Mouse (Mus musculus) kidney, adult 11 months (tissue): ENCODE measurements at regions not wholly inside any gene's neighbourhood (a gene's known extent, or its start where the extent isn't known, plus 50 kb on each side); places are given as distances from the start of the nearest gene placed in this dataset.

Experiments
- DNase-seq: peaks from one replicate; pipeline ENCODE4 v3.0.0; 2022

DNA sequence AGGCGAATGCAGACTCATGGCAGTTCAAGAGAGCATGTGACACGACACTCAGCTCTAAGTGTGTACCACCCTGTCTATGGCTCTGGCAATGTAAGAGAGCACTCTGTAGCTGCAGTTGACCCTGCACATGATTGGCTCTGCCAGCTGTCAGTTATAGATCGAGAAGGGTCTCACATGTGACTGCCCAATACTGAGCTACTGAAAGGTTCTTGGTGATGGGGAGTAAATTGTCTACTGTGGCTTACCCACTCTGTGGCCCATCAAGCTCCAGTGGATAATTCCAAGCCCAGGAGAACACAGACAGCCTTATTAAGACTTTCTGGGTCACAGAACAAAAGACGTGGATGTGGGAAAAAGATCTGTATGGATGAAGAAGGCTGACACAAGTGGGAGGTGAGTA is 920.3 kb downstream of the A830018L16Rik start:
- no peak for DNase-seq

DNA sequence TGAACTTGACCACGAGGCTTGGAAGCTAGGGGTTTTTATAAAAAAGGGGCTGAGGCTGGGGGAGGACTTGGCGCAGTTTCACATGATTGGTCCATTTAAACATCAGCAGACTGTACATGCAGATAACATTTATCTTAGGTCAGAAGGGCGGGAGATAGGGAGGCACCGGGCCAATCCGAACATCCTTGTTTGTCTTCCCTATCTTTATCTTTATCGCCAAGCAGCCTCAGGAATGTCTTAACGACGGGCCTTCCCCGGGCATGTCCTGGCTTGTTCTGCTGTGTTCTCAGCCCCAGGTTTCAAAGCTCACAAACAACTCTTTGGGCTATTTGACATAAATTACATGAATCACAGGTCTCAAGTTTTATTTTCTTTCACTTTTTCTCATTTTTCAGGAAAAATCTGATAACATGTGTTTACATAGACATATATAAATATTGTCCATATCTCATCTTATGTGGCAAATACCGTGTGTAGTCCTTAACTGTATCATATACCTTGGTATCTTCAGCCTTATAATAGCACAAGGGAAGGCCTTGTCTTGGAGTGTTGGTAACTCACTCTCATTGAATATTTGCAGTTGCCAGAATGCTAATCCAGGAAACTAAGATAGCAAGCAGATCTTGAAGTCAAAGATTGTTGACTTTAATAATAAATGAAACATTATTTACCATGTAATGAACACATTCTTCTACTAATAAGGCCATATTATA is 931.0 kb downstream of the A830018L16Rik start:
- DNase-seq = no peak

DNA sequence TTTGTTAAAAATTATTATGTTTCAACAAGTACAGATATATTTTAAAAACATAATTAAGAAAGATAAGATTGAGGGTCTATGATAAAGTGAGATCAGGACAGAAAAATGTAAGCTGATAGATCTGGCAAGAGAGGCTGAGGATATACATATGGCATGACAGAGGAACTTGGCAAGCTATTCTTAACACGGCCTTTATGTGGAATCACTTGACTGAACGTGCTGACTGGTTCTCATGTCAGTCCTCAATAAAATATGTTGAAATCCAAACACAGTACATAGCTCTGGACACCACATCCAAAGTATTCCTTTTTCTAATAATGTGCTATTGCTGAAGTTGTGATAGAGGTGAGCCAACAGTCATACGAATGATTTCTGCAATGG is 931.5 kb downstream of the A830018L16Rik start:
- DNase-seq = no peak

DNA sequence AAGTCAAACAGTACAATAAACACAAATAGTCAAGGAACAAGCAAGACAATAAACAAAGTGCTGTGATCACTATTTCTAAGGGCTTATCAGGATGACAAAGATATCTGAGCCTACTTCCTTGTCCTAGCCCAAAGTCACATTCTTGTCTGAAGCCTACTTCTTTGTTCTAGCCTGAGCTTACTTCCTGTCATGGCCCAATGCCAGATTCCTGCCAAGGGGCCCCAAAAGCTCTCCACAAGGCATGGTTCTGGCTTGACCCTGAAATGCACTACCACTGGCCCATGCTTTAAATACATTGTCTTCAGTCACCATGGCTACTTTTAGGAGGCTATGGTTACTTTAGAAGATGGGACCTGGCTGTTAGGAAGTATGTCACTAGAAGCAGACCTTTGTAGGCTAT is 940.6 kb downstream of the A830018L16Rik start:
- no peak for DNase-seq

DNA sequence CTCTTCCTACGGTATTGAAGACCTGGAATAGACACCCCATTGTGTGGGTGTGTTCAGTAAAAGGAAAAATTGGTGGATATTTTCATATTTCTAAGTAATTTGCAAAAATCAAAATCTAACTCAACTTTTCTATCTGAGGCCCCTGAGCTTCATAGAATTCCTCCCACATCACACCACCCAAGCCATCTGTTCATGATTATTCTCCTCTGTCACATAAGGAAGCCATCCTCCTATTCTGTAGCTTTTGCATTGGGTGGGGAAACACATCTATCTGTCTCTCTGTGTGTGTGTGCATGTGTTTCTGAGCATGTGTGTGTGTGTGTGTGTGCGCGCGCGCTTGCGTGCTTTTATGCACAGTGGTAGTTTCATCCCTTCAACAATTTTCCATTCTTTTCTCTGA is 954.0 kb downstream of the A830018L16Rik start:
- DNase-seq = no peak

DNA sequence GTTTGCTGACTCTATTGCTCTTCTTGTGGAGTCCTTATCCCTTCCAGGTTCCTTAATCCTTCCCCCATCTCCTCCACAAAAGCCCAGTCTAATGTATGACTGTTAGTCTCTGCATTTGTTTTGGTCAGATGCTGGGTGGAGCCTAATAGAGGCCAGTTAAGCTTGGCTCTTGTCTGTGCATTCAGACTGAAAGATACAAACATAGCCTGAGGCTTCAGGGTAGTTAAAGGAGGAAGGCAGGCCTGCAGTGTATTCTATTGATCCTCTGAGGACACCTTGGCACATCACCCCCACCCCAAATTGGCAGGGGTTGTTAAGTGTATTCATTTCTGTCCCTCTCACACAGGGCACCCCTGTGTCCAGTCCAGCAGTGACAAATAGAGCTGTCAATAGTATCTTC is 959.1 kb downstream of the A830018L16Rik start:
- no peak for DNase-seq

DNA sequence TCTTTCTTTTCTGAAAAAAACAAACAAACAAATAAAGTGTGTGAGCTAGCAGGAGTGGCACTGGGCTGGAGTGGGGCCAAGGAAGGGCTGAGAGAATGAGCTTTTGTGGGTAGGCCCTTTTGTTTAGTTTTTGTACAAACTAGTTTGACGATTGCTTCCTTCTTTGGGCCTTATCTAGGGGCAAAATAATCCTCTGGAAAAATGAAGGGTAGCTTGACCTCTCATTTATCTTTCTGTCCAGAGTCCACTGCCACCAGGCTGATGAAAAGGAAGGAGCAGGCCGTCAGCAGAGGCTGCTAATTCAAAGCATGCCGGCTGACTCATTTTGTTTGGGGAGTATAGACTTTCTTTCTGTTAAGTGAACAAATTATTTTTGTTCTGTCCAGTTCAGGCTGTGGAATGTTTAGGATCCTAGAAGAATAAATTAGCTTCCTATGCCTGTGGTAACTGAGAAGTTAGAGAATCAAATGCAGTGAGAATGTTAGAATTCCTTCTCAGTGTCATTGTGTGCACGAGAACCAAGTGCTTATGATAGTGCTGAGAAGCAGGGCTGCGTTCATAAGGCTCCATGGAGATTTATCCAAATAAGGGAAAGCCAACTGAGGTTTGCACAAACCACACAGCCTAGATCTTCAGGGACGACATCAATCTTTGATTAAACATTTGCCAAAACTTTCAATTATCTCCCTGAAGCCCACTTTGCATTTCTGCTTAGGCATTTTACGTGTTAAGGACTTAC is 984.4 kb downstream of the A830018L16Rik start:
- no peak for DNase-seq

DNA sequence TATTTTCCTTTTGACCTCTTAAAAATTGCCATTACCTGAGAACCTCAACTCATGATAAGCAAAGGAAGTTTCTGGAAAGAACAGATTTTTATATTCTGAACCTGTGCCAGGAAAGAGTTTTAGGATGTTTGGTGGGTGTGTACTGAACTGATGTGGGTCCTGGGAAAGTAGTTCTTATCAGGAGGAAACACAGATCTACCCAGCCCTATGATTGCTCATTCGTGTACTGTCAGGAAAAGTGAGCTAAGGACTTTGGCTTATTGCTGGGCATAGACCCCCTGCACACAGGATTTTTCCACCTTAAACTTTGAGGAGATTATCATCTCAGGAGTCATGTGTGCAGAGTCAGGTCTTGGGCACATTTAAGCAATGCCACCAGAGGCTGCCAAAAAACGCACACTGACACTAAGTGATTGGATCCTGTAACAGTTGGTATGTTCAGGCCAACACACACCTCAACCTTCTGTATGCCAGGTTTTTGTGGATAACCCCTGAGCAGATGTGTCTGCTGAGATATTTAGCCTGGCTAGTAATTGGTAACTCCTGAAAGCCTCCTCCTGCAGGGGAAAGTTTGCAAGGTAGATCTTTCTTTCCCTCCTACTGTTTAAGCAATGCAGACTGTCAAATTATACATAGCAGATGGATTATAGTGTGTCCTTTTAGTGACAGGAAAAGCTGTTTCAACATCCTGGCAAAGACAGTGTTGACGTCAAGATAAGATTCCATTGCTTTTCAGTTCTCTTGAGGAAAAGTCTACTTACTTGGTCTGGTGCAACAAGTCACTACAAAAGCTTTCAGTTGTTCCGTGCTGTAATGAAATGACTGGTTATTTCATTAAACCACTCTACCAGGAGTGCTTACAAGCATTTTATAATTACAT is 991.7 kb downstream of the A830018L16Rik start:
- DNase-seq = peak; percentile 4

DNA sequence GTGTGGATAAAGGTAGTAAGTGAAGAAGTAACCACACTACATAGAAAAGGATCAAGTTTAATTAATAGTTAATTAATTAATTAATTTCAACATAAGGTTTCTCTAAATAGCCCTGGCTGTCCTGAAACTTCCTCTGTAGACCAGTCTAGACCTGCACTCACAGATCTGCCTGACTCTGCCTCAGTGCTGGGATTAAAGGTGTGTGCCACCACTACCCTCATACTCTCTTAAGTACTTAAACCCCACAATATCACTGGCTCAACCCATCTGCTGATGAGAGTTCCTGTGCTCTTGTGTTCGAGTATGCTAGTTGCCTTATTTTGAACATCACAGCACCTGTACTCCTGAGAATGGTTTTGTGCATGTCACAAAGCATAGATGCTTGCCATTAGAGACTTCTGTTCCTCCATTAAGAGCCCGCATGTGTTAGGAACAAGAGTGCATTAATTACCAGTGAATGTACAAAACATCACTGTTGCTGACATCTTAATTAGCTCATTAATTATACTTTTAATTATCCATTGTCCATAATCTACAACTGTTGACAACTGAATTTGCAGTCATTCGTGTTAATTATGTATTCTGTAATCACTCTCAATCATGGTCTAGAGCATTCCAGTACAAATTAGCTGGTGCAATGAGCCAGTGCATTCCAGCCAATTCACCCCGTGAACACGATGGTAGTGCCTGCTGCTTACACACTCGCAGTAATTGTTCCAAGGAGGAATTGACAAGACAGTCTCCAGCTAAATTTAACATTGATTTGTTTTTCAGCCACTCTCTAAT is 996.0 kb downstream of the A830018L16Rik start:
- DNase-seq = no peak

DNA sequence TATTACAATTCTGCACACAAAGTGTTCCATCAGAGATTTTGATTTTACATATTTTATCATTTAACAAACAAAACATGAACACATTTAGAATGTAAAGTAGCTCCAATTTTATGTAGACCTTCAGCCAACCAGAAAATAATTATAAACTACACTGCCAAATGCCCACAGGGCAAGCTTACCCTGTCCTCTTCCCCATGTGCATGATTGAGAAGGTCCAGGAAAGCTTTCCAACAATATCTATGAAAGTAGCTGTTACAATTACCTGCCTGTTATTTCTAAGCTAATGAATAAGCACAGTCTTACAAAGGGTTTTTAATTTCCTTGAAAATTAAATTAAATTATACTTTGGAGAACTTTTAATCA is 996.6 kb downstream of the A830018L16Rik start:
- DNase-seq = no peak

DNA sequence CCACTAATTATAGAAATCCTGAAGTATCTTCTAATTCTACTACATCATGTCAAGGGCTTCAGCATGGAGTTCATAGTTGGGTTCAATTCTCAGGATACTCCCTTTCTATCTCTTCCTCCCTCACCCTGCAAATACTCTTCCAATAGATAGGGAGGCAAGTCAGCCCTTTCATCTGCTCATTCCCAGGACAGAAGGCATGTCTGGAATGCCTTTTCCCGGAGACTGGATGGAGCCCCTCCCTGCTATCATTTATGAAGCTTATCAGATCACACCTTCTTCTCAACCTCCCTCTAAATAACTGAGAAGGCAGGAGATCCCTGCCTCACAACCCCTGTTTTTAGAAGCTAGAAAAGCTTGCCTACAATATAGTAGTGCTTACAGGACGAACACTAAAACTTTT is 1010.6 kb downstream of the A830018L16Rik start:
- no peak for DNase-seq

DNA sequence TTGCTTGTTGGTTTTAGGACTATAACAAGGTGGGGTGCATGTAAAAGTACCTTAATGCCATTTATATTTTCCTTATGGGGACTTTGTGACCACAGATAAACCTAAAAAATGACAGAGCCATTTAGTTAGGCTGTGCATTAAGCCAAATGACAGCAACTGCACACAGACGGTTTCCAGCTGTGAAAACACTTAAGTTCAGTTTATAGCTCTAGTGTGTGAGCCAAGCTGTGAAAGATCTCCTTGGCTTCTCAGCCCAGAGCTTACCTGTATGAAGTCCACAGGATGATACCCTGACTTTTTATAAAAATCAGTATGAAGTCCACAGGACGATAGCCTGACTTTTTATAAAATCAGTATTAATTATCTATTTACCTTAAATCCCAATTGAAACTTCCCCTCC is 1024.0 kb downstream of the A830018L16Rik start:
- no peak for DNase-seq

DNA sequence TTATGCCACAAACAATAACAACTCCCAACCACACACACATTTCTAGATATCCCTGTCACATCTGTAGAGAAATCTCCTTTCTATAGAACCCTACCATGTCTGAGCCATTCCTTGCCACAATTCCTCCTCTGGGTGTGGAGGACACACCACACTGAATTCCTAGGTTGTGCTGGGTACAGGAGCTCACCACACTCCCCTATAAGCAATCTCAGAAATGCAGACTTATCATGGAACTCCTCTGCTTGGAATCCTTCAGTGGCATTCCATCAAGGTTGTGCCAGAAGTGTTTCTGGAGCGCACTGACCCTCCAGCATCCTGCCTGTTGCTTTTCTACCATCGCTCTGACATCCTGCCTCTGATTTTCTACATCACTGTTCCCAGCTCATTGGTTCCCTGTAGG is 1052.3 kb downstream of the A830018L16Rik start:
- DNase-seq = no peak

DNA sequence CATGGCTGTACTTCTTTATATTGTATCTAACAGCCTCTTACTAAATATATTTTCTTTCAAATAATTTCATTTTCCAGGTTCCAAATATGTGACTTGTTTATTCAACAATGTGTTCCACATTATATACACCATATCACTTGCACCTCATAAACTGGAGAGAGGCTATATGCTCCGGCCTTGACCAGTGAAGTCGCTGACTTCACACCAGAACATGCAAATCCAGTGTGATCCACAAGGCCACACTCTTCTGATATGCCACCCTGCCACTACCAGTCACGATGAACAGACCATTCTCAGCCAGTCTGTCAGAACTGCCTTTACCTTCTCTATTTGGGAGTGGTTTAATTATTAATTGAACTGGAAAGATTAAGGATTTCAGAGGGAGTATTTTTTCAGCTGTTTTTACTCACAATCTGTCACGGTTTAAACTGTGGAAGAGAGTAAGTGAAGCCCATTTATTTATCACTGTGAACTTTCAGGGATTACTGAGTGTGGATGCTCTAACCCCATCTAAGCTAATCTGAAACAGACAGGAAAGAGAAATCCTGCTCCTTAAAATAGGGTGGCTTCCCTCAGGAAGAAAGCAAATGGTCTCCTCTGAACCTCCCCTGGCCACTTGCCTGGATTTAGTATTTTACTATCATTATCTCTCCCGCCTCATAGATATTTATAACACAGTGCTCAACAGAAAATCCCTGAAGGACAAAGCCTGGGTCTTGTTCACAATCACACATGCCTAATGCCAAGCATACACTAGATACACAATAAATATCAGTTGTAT is 1065.3 kb downstream of the A830018L16Rik start:
- DNase-seq = no peak

DNA sequence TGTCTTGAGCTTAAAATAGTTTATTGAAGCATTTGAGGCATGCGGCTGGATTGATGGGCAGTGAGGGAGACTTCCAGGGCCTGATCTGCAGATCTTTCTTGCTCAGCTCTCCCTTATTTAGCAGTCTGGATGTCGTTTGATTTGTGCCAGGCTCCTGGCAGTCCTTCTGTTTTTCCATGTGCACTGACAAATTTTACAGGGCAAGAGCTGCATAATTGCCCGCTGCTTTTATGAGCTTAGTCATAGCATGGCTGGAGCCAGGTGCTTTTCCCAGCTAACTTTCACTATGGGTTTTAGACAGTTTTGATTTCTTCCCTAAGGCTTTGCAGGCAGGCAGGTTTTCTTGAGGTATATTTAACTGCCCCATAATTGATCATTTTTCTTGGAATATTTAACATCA is 1086.5 kb downstream of the A830018L16Rik start:
- DNase-seq = no peak

DNA sequence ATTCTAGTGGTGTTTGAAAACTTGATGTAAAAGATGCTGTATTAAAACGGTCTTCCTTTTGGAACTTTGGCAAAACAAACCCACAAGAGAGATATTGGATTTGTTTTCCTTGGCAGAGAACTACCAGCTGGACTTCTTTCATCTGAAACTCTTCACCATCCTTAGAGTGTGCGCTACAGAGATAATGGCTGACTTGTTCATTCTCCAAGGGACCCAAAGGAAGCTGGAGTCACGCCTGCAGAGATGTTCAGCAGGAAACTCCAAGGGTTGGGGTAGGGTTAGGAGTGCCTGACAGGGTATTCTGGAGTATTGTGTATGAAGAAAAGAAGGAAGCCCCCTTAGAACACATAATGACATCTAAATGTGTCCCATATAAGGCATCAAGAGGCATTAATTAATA is 1094.1 kb downstream of the A830018L16Rik start:
- DNase-seq = no peak

DNA sequence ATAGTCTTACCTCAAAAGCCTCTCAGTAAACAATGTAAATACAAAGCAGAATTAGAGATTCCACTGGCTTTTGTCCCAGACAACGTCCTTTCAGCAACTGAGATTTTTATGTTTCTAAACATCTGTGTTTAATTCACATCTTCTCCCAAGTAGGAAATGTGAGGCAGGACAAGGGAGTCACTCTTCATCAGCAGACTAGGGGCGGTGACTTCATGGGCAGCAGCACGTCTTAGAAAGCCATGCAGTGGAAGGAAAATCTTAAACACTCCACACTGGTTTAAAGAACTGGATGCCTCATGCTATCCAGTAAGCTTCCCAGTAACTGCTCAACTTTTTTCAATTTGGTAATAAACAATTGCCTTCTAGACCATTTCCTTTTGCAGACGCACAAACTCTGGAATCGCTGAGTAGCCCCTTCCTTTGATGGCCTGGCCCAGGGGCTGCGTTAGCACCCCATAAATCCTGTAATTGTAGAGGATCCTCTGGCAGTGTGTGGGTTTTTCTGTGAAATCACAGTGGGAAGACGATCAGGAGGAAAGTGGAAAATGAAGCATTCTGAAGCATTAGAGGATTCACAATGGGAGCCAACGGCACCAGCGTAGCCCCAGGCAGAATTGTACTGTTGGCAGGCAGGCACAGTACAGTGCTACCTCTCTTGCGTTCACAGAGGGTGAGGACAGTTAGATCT is 1096.4 kb downstream of the A830018L16Rik start:
- DNase-seq = no peak

DNA sequence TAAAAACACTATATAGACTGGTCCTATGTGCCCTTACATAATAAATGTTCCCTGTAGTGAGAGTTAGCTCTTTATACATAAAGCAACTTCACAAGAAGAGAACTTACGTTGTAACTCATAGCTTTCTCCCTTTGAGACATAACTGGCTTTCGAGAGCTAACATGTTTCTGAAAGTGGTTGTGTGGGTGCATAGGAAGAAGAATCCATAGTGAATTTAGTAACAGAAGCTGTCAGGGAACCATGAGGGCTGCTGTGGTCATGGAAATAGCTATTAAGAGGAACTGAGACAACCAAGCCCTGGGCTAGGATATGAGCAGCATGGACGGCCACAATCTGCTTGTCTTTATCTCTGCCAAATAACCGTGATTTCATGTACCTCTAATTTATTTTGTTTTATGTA is 1105.7 kb downstream of the A830018L16Rik start:
- DNase-seq = no peak

DNA sequence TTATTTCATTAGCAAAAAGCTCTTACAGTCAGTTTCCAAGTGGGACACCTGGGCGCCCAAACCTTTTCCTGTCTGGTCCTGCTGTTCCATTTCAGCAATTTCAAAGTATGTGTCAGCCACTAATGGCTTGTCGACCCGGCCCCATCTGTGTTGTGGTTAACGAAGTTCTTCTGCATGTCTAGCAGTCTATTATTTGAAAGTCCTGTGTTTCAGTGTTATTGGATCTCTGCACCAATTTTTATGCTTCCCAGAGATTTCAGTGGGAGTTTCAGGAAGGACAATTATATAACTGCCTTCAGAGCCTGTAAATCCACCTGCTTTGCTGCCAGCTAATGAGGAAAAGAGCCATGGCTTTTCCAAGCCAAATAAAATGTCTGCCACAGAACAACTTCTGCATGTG is 1142.0 kb downstream of the A830018L16Rik start:
- DNase-seq = no peak

DNA sequence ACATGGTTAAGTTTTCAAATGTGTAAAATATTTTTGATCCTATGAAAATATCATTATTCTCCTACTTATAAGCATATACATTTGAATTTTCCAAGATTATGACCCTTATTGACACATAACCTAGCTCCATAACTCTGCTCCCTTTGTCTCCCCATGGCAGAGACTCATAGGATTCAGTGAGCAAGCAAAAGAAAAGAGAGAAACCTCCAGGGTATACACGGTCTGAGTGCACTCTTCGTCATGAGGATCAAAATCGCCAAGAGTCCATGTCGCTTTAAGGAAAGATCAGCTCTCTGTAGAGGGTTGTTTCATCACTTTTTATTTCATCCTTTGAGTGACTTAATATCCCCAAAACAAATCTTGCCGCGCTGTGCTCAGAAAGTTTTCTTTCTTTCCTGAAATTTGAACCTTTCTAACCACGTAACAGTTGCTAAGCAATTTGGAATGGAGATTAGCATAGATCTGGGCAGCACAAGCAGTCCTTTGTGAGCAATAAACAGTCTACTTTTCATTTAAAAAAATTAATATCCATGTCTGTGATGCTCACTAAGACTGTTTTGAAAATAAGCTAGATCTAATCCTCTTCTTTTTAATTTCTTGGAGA is 1158.0 kb downstream of the A830018L16Rik start:
- no peak for DNase-seq

DNA sequence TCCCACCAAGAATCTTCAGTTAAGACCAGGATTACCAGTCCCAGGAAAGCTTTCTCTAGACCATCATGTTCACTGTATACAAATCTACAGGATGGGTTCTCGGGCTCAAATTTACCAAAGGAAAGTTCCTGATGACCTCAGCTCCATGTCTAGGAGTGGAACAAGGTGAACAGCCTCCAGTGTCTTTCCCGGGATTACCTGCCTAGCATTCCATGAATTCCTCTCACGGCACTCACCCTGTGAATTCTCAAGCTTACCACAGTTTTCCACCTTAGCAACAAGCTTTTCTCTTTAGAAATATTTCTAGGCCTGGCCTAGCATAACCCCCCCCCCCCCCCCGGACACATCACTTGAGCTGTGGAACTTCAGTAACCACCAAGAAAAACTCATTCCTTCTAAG is 1158.9 kb downstream of the A830018L16Rik start:
- no peak for DNase-seq
